Mouse (Mus musculus): ENCODE data around the gene BC049715. TPM values are rescaled to one million over a fixed set of nuclear protein-coding genes. Genes with fewer than 3 reads are reported as not detected.
A peak's percentile ranks its signal among the peaks of the same experiment; 100 is the strongest.

Gene BC049715
- polyA plus RNA-seq, 1 experiment from 2014 or later = 1.7 TPM

DNA sequence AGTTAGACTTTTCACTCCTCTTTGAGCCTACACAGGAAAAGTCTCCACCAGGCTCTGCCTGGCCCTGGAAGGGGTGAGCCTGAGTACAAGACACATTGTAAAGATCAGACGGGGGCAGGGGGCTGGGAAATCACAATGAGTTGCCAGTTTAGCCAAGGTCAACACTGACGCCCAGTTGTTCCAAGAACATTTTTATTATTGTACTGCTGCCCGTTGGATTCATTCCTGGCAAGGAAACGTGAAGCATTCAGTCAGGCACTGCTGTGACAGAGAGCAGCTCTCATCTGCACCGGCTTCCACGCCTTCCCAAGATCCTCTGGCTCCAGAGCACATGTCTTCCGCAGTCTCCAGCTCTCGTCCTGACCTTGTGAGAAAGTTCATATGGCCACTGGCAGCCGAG is 60.4 kb downstream of the BC049715 start:
- H3K27me3 ChIP-seq (ENCODE audit: control insufficient read depth, insufficient read depth, low read depth, low read length) = no peaks in the 10 kb centered on the region
- no peak overlapping the region for H3K9ac ChIP-seq (ENCODE audit: low read length)
- H3K27ac ChIP-seq (ENCODE audit: low read length) = peak overlapping the region; percentile 84
- no peaks in the 10 kb centered on the region for H3K9me3 ChIP-seq (ENCODE audit: control insufficient read depth, low read length)
- no peak overlapping the region for H3K4me3 ChIP-seq (ENCODE audit: low read length)
- H3K36me3 ChIP-seq (ENCODE audit: control insufficient read depth, insufficient read depth, low read length) = no peaks in the 10 kb centered on the region
- peaks cover 17% of the 10 kb centered on the region; the same call in 1 of the 2 replicates for H3K4me1 ChIP-seq (replicated peaks; ENCODE audit: control insufficient read depth, insufficient read depth, low read length)
- no peak overlapping the region for H3K4me2 ChIP-seq (ENCODE audit: low read depth, low read length)
- WGBS = 30% methylated on average over 9 of the region's 9 CpGs
- peak; percentile 95 for ATAC-seq (ENCODE audit: low read depth)

DNA sequence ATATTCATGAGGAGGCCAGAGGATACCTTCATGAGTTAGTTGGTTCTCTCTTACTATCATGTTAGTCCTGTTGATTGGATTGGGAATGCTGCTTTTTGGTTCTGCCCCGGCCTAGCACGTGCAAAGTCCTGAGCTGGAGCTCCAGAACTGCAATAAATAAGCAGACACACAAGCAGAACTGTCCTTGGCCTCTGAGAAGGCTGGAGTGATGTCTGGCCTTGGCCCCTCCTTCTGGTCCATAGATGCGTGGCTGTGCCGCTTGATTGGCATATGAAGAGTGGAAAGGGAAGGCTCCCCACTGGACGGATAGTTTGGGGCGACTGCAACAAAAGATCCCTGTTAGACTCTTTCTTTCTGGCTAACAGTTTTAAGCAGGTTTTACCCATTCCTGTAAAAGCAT is 61.6 kb downstream of the BC049715 start:
- Histone ChIP-seq H3K4me3 (ENCODE audit: low read length) (no peak overlapping the region), H3K9me3 (ENCODE audit: control insufficient read depth, low read length) (no peaks in the 10 kb centered on the region), H3K27me3 (ENCODE audit: control insufficient read depth, insufficient read depth, low read depth, low read length) (no peaks in the 10 kb centered on the region), H3K4me1 (replicated peaks; ENCODE audit: control insufficient read depth, insufficient read depth, low read length) (peaks cover 13% of the 10 kb centered on the region; the same call in 1 of the 2 replicates), H3K36me3 (ENCODE audit: control insufficient read depth, insufficient read depth, low read length) (no peaks in the 10 kb centered on the region), H3K27ac (ENCODE audit: low read length) (peak overlapping the region; percentile 71), H3K9ac (ENCODE audit: low read length) (no peak overlapping the region), H3K4me2 (ENCODE audit: low read depth, low read length) (no peak overlapping the region)
- no peak for ATAC-seq (ENCODE audit: low read depth)
- 84% methylated on average over 6 of the region's 6 CpGs for WGBS

DNA sequence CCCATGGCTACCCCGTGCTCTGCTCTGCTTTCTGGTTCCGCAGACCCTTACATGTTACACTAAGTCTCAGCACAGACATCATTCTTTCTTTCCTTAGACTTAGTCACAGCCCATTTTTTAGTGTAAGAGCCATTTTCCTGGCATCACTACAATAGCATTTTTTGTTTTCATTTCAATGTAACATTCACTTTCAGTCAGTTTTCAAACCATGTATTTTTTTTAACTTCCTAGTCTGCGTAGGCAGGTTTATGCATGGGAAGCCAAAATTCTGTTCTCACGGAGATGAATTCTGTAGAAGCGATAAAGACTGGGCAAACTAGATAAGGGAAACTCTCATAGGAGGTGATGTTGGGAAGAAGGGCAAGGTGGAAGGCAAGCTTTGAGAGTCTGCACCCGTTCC is 62.1 kb downstream of the BC049715 start:
- no peaks in the 10 kb centered on the region for H3K27me3 ChIP-seq (ENCODE audit: control insufficient read depth, insufficient read depth, low read depth, low read length)
- no peak for ATAC-seq (ENCODE audit: low read depth)
- 64% methylated on average over 6 of the region's 6 CpGs for WGBS
- H3K4me2 ChIP-seq (ENCODE audit: low read depth, low read length) = no peak overlapping the region
- H3K9me3 ChIP-seq (ENCODE audit: control insufficient read depth, low read length) = no peaks in the 10 kb centered on the region
- peaks cover 16% of the 10 kb centered on the region; the same call in 1 of the 2 replicates for H3K4me1 ChIP-seq (replicated peaks; ENCODE audit: control insufficient read depth, insufficient read depth, low read length)
- peak overlapping the region; percentile 71 for H3K27ac ChIP-seq (ENCODE audit: low read length)
- H3K4me3 ChIP-seq (ENCODE audit: low read length) = no peak overlapping the region
- H3K36me3 ChIP-seq (ENCODE audit: control insufficient read depth, insufficient read depth, low read length) = no peaks in the 10 kb centered on the region
- H3K9ac ChIP-seq (ENCODE audit: low read length) = no peak overlapping the region

Small RNA genes within 50 kb of the gene (microRNA-seq; reads per million reads assigned to microRNA genes)
- gene Gm44364 = not detected

Other genes starting within 250 kb of the BC049715 start
- gene Plbd1, start 165.7 kb upstream of the BC049715 start, polyA plus RNA-seq (2015; fragmentation: Nextera tagmentation; extraction: Ambion mirVana) = 5.8 TPM in 2 replicates
- gene Gucy2c, start 45.9 kb upstream of the BC049715 start, polyA plus RNA-seq (2015; fragmentation: Nextera tagmentation; extraction: Ambion mirVana) = 0.13 and 0.21 TPM in 2 replicates
- 0.93 and 1.1 TPM in 2 replicates for gene Hist4h4, start 23.2 kb upstream of the BC049715 start, polyA plus RNA-seq (2015; fragmentation: Nextera tagmentation; extraction: Ambion mirVana)
- gene H2afj, start 19.4 kb upstream of the BC049715 start, polyA plus RNA-seq (2015; fragmentation: Nextera tagmentation; extraction: Ambion mirVana) = 121 and 141 TPM in 2 replicates
- gene Wbp11, start 607 bp downstream of the BC049715 start, polyA plus RNA-seq (2015; fragmentation: Nextera tagmentation; extraction: Ambion mirVana) = 91.1 and 107 TPM in 2 replicates
- 3.3 and 3.5 TPM in 2 replicates for gene Smco3, start 7.8 kb downstream of the BC049715 start, polyA plus RNA-seq (2015; fragmentation: Nextera tagmentation; extraction: Ambion mirVana)
- 7.1 and 7.8 TPM in 2 replicates for gene Art4, start 30.1 kb downstream of the BC049715 start, polyA plus RNA-seq (2015; fragmentation: Nextera tagmentation; extraction: Ambion mirVana)
- gene Mgp, start 48.2 kb downstream of the BC049715 start, polyA plus RNA-seq (2015; fragmentation: Nextera tagmentation; extraction: Ambion mirVana) = 1,118 and 1,160 TPM in 2 replicates
- gene Erp27, start 94.6 kb downstream of the BC049715 start, polyA plus RNA-seq (2015; fragmentation: Nextera tagmentation; extraction: Ambion mirVana) = 0.35 and 0.97 TPM in 2 replicates
- gene Pde6h, start 96.2 kb downstream of the BC049715 start, polyA plus RNA-seq (2015; fragmentation: Nextera tagmentation; extraction: Ambion mirVana) = 0.20 TPM in 1 of 2 replicates, not detected in the other
- gene Arhgdib, start 114.3 kb downstream of the BC049715 start, polyA plus RNA-seq (2015; fragmentation: Nextera tagmentation; extraction: Ambion mirVana) = 85.2 and 98.2 TPM in 2 replicates